Mouse (Mus musculus): Measurements from ENCODE around the gene Plscr3.

DNA sequence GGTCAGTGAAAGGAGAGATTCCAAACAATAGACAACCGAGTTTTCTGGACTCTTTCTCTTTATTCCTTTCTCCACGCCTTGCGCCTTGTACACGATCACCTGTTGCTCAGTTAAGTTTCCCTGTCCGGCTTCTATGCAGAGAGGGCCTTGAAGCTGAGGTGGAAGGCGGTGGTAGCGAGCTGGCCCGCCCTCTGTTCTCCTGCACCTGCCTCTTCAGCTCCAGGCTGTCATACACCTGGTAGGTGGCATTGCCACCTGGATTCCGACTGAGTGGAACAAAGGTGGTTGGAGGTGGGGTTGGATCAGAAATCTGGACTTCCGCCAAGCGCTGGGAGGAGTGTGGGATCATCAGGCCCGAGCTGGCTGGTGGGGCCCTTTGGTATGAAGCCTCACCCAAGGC is 29.7 kb upstream of the Plscr3 start:
- TF ChIP-seq CTCF (IDR thresholded peaks at IDR 0.05) (no peak), EP300 (IDR thresholded peaks at IDR 0.05) (no peak)
